Mouse (Mus musculus) ovary, postnatal 36 days (tissue): ENCODE results near the gene Mei4.

Experiments
- DNase-seq: peaks from one replicate; pipeline ENCODE4 v3.0.0; 2022; ENCODE audit warnings: low spot score, mixed read lengths

Mei4 gene

GRCm38 (mm10) chr9:82160143-82160542, 296.7 kb downstream of the Mei4 start:
- DNase-seq = no peak

DNA sequence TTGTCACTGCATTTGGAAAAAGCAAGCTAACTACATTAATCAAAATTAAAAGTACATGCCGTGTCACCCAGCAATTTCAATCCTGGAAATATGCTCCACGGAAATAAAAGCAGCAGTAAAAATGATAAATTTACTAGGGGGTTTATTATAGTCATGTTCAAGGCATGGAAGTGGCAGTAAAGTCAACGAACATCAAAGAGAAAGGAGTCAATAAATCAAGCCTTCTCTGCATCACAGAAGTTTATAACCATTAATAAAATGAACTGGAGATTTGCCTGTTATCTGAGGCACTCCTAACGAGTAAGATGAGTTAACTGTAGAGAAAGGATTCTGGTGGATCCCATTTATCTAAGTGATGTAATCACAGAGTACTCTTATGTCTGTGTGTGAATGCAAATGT, 298.9 kb downstream of the Mei4 start:
- DNase-seq = no peak

GRCm38 (mm10) chr9:82217976-82218375, 354.5 kb downstream of the Mei4 start:
- DNase-seq = no peak

DNA sequence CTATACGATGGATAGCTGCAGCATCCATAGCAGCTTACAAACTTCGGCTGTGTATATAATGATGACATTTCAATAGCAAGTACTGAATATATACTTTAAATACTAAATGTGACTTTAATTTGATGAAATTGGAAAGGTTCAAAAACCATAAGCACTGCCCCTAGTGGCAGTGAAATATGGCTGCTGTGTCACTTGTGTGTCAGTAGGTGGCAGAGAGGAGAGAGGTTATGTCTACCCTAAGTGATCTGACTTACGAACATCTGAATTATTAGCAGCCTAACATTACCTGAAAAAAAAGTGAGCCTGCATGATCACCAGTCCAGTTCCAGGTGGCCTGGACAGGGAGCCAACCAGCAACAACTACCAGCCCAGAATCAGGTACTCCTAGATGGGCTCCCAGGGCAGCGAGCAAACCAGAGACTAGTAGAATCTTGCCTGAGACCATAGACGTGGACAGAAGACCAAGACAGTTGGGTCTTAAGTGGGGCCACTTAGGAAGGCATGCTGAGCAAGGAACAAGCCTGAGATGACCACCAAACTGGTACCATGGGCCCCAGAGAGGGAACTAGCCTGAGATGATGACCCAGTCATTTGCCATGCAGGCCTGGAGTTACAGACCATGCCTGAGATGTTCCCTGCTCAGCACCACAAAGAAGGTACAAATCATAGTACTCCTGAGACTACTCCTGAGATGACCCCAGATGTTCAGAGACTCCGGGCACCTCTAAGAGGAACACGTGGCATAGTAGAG, 384.4 kb downstream of the Mei4 start:
- no peak for DNase-seq
